Mouse (Mus musculus): ENCODE data around the gene Tk2. TPM values are rescaled to one million over a fixed set of nuclear protein-coding genes. Genes with fewer than 3 reads are reported as not detected.

Tk2 gene
- polyA plus RNA-seq, 1 experiment from 2014 or later, result 51.7 TPM

- H3K9me3 ChIP-seq (ENCODE audit: control insufficient read depth, low read length), result no peaks in the 10 kb centered on the region
- no peak overlapping the region for H3K27ac ChIP-seq (ENCODE audit: low read length)
- H3K9ac ChIP-seq (replicated peaks; ENCODE audit: low read depth, low read length), result no peak overlapping the region
- no peak for ATAC-seq
- no peak overlapping the region for H3K4me2 ChIP-seq (ENCODE audit: low read length)
- H3K4me3 ChIP-seq (replicated peaks; ENCODE audit: low read length), result no peak overlapping the region
- H3K36me3 ChIP-seq (ENCODE audit: control insufficient read depth, insufficient read depth), result no peaks in the 10 kb centered on the region
- H3K27me3 ChIP-seq (replicated peaks; ENCODE audit: control insufficient read depth, insufficient read depth, low read length), result no peaks in the 10 kb centered on the region
- H3K4me1 ChIP-seq (replicated peaks; ENCODE audit: control insufficient read depth, insufficient read depth, low read length), result no peaks in the 10 kb centered on the region
- WGBS, result 81% methylated on average over 5 of the region's 5 CpGs
Measured at GRCm38 (mm10) chr8:104199802-104200201, 48.6 kb downstream of the Tk2 start.

- Histone ChIP-seq H3K36me3 (ENCODE audit: control insufficient read depth, insufficient read depth) (no peaks in the 10 kb centered on the region), H3K27ac (ENCODE audit: low read length) (no peak overlapping the region), H3K4me3 (replicated peaks; ENCODE audit: low read length) (no peak overlapping the region), H3K4me2 (ENCODE audit: low read length) (no peak overlapping the region), H3K9me3 (ENCODE audit: control insufficient read depth, low read length) (no peaks in the 10 kb centered on the region), H3K9ac (replicated peaks; ENCODE audit: low read depth, low read length) (no peak overlapping the region), H3K4me1 (replicated peaks; ENCODE audit: control insufficient read depth, insufficient read depth, low read length) (no peaks in the 10 kb centered on the region), H3K27me3 (replicated peaks; ENCODE audit: control insufficient read depth, insufficient read depth, low read length) (no peaks in the 10 kb centered on the region)
- no peak for ATAC-seq
- 70% methylated on average over 11 of the region's 11 CpGs for whole genome bisulfite sequencing
Measured at GRCm38 (mm10) chr8:104191496-104191895, 56.9 kb downstream of the Tk2 start.

- no peak overlapping the region for H3K4me2 ChIP-seq (ENCODE audit: low read length)
- no peak overlapping the region for H3K27ac ChIP-seq (ENCODE audit: low read length)
- no peak overlapping the region for H3K9ac ChIP-seq (replicated peaks; ENCODE audit: low read depth, low read length)
- WGBS, result 74% methylated on average over 6 of the region's 6 CpGs
- H3K36me3 ChIP-seq (ENCODE audit: control insufficient read depth, insufficient read depth), result no peaks in the 10 kb centered on the region
- no peak for ATAC-seq
- H3K9me3 ChIP-seq (ENCODE audit: control insufficient read depth, low read length), result no peaks in the 10 kb centered on the region
- H3K4me1 ChIP-seq (replicated peaks; ENCODE audit: control insufficient read depth, insufficient read depth, low read length), result no peaks in the 10 kb centered on the region
- no peaks in the 10 kb centered on the region for H3K27me3 ChIP-seq (replicated peaks; ENCODE audit: control insufficient read depth, insufficient read depth, low read length)
- H3K4me3 ChIP-seq (replicated peaks; ENCODE audit: low read length), result no peak overlapping the region
Measured at GRCm38 (mm10) chr8:104190777-104191468, 57.4 kb downstream of the Tk2 start.

- no peak overlapping the region for H3K9ac ChIP-seq (replicated peaks; ENCODE audit: low read depth, low read length)
- H3K4me2 ChIP-seq (ENCODE audit: low read length), result no peak overlapping the region
- no peaks in the 10 kb centered on the region for H3K36me3 ChIP-seq (ENCODE audit: control insufficient read depth, insufficient read depth)
- 74% methylated on average over 5 of the region's 5 CpGs for WGBS
- H3K27me3 ChIP-seq (replicated peaks; ENCODE audit: control insufficient read depth, insufficient read depth, low read length), result no peaks in the 10 kb centered on the region
- no peaks in the 10 kb centered on the region for H3K9me3 ChIP-seq (ENCODE audit: control insufficient read depth, low read length)
- H3K27ac ChIP-seq (ENCODE audit: low read length), result no peak overlapping the region
- no peak overlapping the region for H3K4me3 ChIP-seq (replicated peaks; ENCODE audit: low read length)
- ATAC-seq, result no peak
- no peaks in the 10 kb centered on the region for H3K4me1 ChIP-seq (replicated peaks; ENCODE audit: control insufficient read depth, insufficient read depth, low read length)
Measured at GRCm38 (mm10) chr8:104188459-104188858, 59.9 kb downstream of the Tk2 start.

- no peak for ATAC-seq
- Histone ChIP-seq H3K4me3 (replicated peaks; ENCODE audit: low read length) (no peak overlapping the region), H3K27me3 (replicated peaks; ENCODE audit: control insufficient read depth, insufficient read depth, low read length) (no peaks in the 10 kb centered on the region), H3K27ac (ENCODE audit: low read length) (no peak overlapping the region), H3K36me3 (ENCODE audit: control insufficient read depth, insufficient read depth) (no peaks in the 10 kb centered on the region), H3K9ac (replicated peaks; ENCODE audit: low read depth, low read length) (no peak overlapping the region), H3K4me1 (replicated peaks; ENCODE audit: control insufficient read depth, insufficient read depth, low read length) (no peaks in the 10 kb centered on the region), H3K9me3 (ENCODE audit: control insufficient read depth, low read length) (no peaks in the 10 kb centered on the region), H3K4me2 (ENCODE audit: low read length) (no peak overlapping the region)
- WGBS, result 89% methylated on average over 6 of the region's 6 CpGs
Measured at GRCm38 (mm10) chr8:104187622-104188021, 60.7 kb downstream of the Tk2 start.

- no peaks in the 10 kb centered on the region for H3K9me3 ChIP-seq (ENCODE audit: control insufficient read depth, low read length)
- no peak overlapping the region for H3K27ac ChIP-seq (ENCODE audit: low read length)
- ATAC-seq, result no peak
- no peak overlapping the region for H3K4me2 ChIP-seq (ENCODE audit: low read length)
- no peaks in the 10 kb centered on the region for H3K27me3 ChIP-seq (replicated peaks; ENCODE audit: control insufficient read depth, insufficient read depth, low read length)
- WGBS, result 92% methylated on average over 4 of the region's 4 CpGs
- no peaks in the 10 kb centered on the region for H3K4me1 ChIP-seq (replicated peaks; ENCODE audit: control insufficient read depth, insufficient read depth, low read length)
- no peaks in the 10 kb centered on the region for H3K36me3 ChIP-seq (ENCODE audit: control insufficient read depth, insufficient read depth)
- no peak overlapping the region for H3K4me3 ChIP-seq (replicated peaks; ENCODE audit: low read length)
- H3K9ac ChIP-seq (replicated peaks; ENCODE audit: low read depth, low read length), result no peak overlapping the region
Measured at GRCm38 (mm10) chr8:104186827-104187226, 61.5 kb downstream of the Tk2 start.

GRCm38 (mm10) chr8:104184905-104185304 lies 63.5 kb downstream of the Tk2 start:
- no peaks in the 10 kb centered on the region for H3K27me3 ChIP-seq (replicated peaks; ENCODE audit: control insufficient read depth, insufficient read depth, low read length)
- no peak overlapping the region for H3K4me3 ChIP-seq (replicated peaks; ENCODE audit: low read length)
- H3K4me1 ChIP-seq (replicated peaks; ENCODE audit: control insufficient read depth, insufficient read depth, low read length), result no peaks in the 10 kb centered on the region
- H3K27ac ChIP-seq (ENCODE audit: low read length), result no peak overlapping the region
- no peak overlapping the region for H3K4me2 ChIP-seq (ENCODE audit: low read length)
- WGBS, result 31% methylated on average over 6 of the region's 6 CpGs
- no peaks in the 10 kb centered on the region for H3K9me3 ChIP-seq (ENCODE audit: control insufficient read depth, low read length)
- no peak overlapping the region for H3K9ac ChIP-seq (replicated peaks; ENCODE audit: low read depth, low read length)
- H3K36me3 ChIP-seq (ENCODE audit: control insufficient read depth, insufficient read depth), result no peaks in the 10 kb centered on the region
- no peak for ATAC-seq

- Histone ChIP-seq H3K27ac (ENCODE audit: low read length) (no peak overlapping the region), H3K4me2 (ENCODE audit: low read length) (no peak overlapping the region), H3K9me3 (ENCODE audit: control insufficient read depth, low read length) (no peaks in the 10 kb centered on the region), H3K27me3 (replicated peaks; ENCODE audit: control insufficient read depth, insufficient read depth, low read length) (peaks cover 13% of the 10 kb centered on the region), H3K4me1 (replicated peaks; ENCODE audit: control insufficient read depth, insufficient read depth, low read length) (no peaks in the 10 kb centered on the region), H3K9ac (replicated peaks; ENCODE audit: low read depth, low read length) (no peak overlapping the region), H3K36me3 (ENCODE audit: control insufficient read depth, insufficient read depth) (no peaks in the 10 kb centered on the region), H3K4me3 (replicated peaks; ENCODE audit: low read length) (no peak overlapping the region)
- no peak for ATAC-seq
- 63% methylated on average over 4 of the region's 4 CpGs for WGBS
Measured at GRCm38 (mm10) chr8:104177054-104177453, 71.3 kb downstream of the Tk2 start.
